Mouse (Mus musculus) kidney, postnatal 25 days (tissue): ENCODE data around the gene Ovol3.
"Not testable (repeated sequence)": the region's sequence is repeated elsewhere in the genome, so short reads cannot be mapped to it uniquely, and the experiment has no call there.

ENCODE experiments used
- DNase-seq, 2 experiments: peaks; one replicate each; pipeline ENCODE4 v3.0.0; 2021; ENCODE audit warnings: mixed read lengths in 2 of 2

Gene Ovol3

DNA sequence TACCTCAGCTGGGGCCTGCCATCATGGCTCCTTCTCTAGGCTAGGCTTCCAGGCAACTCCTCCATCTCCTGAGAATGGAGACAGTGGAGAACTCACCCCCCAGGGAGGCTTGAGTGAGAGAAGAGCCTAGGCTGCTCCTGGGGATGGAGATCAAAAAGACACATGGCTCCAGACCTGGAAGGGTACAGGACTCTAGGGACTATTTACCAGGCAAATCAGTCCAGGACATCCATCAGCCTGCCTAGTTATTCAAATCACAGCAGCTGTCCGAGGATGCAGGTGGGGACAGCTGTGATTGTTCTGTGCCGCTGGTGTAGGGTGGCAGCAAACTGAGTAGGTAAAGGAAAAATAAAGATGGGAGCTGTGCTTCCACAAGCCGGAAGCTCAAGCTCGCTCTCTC lies at the start of gene Ovol3:
Gene Ovol3, minus strand, starts transcription at position 101 of the 400 bp plus-strand sequence.
- DNase-seq = no peak

DNA sequence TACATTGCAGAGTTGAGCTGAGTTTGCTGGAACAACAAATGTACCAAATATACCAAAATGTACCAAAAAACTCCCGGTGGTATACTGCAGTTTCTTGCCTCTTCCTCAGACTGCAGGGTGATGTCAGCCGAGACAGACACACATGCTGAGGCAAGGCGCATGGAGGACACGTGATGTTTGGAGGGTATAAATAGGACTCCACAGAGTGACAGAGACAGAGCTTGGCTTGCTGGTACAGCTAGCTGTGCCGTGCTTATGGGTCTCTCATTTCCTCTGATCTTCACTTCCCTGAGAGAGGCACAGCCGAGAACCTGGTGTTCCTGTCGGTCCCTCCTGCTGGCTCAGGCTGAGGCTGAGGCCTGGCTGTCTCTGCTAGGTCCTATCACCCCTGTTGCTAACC lies 47.2 kb upstream of the Ovol3 start:
- no peak for DNase-seq

DNA sequence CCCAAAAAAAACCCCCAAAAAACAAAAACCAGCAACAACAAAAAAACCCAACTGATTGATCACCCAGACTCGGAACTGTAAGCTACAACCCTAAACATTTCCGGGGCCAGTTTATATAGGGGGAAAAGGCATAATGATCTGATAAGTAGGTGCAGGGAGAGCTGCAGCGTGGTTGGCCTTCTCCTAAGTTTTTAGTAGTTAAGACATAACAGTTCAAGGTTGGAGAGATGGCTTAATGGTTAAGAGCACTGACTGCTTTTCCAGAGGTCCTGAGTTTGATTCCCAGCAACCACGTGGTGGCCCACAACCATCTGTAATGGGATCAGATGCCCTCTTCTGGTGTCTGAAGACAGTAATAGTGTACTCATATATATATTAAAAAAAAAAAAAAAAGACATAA lies 46.0 kb upstream of the Ovol3 start:
- DNase-seq = no peak

DNA sequence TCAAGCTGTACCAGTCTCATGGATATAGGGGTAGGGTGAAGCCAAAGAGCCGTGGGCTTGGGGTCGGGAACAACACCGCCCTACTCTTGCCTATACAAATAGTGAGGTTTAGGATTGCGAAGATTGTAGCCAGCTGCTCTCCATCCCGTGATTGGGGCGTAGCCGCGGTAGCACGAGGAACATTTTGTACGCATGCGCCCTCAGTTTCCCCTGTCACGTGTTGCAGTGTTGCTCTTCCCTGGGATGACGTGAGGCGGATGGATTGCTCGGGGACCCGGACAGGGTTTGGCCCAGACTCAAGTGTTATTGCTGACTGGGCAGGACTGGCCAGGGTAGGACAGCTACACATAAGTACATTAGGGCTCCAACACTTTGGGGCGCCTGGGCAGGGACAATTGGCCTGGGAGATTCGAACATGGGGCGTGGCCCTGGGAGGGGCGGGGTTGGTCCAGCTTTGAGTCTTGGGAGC lies 45.2 kb upstream of the Ovol3 start:
- peak; percentile 86 to 93 for DNase-seq

DNA sequence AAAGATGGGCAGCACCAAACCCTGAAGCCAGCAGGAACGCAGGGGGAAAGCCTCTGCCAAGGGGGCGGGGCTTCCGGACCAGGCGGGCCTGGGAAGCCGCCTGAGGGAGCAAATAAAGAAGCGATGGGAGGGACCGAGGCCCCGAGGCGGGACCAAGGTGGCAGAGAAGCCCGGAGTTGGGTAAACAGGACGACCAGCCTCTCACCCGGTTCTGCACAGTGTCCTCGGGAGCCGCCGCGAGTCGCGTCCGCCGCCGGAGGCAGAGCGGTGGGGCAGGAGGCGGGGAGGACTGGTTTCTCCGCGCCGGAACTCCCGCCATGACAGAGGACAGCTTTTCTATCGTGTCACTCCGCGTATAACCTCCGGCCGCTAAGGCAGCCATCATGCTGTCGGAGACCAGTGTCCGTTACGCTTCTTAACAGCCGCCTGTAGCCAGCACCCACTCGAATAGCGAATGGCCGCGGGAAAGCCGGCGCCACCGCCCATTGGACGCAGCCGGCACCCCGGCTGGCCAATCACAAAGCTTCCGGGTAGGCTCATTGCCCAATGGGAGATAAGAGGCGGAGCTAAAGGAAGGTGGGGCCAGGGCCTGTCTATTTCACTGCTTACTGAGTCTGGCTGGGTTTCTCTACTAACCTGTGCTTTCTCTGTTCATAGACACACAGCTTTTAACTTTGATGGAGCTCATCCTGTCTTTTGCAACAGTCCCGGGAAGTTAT lies 44.6 kb upstream of the Ovol3 start, which contains the start of the genes Thap8 and Wdr62:
Gene Thap8, plus strand, starts transcription at position 144 of the 719 bp plus-strand sequence.
Gene Wdr62, minus strand, starts transcription at position 469 of the 719 bp plus-strand sequence.
- DNase-seq = peak; percentile 93 to 96

DNA sequence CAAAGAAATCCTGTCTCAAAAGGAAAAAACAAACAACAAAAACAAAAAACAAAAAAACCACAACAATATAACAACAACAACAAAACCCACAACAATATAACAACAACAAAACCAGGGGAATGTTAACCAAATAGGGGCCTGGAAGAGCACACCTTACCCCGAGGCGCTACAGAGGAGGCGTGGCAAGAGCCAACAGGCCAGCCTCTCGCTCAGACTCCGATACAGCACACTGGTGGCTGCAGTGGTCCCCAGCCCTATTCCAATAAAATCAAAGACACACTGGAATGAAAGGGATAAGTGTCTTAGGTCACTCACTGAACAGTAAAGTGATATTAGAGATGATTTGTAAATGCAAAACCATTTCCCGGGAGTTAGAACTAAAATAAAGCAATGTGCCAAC lies 44.0 kb upstream of the Ovol3 start:
- no peak for DNase-seq

DNA sequence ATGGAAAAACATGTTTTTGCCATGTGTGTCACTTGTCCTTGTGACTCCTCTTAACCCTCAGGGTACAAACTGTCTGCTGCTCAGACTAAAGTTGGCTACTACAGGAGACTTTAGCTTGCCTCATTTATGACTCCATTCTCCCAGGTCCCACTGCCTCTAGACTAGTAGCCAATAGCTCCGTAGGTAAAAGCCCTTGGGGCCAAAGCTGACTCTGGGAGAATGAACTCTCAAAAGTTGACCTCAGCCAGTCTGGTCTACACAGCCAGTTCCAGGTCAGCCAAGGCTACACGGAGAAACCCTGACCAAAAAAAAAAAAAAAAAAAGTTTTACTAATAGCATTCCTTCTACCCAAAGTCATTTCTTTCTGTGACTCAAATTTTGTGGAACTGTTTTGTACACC lies 43.4 kb upstream of the Ovol3 start:
- no peak for DNase-seq

DNA sequence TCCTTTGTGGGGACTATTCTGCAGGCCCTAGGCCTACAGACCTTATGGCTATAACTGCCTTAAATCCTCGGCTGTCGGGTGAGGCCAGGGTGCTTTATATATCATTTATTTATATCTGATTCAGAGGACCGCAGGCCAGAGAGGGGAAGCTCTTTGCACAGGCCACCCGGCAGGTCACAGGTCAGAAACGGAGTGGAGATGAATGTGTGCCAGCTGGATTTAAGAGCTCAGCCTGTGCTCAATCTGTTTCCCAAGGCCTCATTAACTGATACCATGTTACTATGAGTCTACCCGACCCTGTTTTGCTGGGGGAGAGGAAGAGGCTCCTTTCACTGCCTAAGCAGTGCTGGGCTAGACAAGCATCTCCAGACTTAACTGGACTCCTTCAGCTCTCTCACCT lies 38.9 kb upstream of the Ovol3 start:
- DNase-seq = no peak

DNA sequence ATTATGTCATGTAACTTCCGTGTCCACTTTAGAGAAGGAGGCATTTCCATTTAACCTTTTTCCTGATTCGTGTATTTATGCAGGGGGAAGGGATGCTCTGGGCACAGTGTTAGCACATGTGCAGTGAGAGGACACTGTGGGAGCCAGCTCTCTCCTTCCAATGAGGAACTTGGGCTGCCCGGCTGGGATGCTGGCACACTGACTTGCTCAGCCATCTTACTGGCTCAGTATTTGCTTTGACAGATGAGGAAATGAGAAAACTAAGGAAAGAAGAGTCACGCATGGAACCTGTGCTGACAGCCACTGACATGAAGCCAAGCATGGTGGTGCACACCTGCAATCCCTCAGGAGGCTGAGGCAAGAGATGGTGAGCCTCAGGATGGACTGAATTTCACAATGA lies 34.1 kb upstream of the Ovol3 start:
- DNase-seq = no peak

DNA sequence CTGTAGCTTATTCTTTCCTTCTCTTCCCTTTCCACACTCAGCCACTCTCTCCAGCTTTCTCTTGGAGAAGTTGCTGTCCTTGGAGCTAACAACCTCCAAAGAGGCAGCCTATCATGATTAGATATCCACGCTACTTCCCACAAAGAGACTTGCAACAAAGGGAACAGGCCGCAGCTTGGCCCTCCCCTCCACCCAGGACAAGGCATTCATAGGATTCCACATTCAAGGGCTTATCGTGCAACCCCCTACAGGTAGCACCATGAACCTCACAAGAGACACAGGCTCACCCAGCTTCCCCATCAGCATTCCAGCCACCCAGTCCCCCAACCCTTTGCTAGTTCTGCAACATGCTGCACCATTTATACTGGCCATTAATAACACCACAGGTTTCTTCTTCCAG lies 31.3 kb upstream of the Ovol3 start:
- DNase-seq = no peak

DNA sequence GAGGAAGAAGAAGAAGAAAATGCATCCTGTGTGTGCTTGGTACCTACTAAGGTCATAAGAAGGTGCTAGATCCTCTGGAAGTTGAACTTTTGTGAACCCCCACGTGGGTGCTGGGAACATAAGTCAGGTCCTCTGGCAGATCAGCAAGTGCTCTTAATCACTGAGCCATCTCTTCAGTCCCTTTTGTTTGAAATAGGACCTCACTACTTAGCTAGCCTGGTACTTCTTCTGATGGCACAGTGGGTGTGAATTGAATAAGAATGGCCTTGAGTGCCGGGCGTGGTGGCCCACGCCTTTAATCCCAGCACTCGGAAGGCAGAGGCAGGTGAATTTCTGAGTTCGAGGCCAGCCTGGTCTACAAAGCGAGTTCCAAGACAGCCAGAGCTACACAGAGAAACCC lies 30.4 kb upstream of the Ovol3 start:
- DNase-seq = no peak

DNA sequence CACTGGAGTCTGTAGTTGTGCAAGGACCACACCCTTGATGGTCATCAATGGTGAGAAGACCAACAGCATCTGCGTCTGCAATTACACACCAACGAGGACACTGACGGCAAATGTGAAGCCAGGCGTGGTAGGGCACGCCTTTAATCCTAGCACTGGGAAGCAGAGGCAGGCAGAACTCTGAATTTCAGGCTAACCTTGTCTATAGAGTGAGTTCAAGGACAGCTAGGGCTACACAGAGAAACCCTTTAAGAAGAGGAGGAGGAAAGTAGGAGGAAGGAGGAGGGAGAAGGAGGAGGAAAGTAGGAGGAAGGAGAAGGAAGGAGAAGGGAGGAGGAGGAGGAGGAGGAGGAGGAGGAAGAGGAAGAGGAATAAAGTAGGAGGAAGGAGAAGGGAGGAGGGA lies 30.0 kb upstream of the Ovol3 start:
- no peak for DNase-seq

DNA sequence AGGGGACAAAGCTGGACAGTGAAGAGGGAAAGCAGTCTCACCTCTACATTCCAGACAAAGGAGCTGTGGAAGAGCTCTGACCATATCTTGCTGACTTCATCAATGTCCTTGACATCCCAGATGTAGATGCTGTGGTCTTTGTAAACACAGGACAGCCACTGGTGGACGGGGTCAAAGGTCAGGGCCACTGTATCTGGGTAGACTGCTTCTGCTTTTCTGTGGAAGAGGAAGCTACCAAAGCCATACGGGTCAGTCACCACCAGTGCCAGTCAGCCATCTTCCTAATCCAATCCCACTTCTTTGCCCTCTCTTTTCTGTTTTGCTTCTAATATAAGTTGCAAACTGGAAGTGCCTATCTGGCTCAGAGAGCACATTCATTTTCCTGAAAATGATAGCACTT lies 29.5 kb upstream of the Ovol3 start:
- no peak for DNase-seq

DNA sequence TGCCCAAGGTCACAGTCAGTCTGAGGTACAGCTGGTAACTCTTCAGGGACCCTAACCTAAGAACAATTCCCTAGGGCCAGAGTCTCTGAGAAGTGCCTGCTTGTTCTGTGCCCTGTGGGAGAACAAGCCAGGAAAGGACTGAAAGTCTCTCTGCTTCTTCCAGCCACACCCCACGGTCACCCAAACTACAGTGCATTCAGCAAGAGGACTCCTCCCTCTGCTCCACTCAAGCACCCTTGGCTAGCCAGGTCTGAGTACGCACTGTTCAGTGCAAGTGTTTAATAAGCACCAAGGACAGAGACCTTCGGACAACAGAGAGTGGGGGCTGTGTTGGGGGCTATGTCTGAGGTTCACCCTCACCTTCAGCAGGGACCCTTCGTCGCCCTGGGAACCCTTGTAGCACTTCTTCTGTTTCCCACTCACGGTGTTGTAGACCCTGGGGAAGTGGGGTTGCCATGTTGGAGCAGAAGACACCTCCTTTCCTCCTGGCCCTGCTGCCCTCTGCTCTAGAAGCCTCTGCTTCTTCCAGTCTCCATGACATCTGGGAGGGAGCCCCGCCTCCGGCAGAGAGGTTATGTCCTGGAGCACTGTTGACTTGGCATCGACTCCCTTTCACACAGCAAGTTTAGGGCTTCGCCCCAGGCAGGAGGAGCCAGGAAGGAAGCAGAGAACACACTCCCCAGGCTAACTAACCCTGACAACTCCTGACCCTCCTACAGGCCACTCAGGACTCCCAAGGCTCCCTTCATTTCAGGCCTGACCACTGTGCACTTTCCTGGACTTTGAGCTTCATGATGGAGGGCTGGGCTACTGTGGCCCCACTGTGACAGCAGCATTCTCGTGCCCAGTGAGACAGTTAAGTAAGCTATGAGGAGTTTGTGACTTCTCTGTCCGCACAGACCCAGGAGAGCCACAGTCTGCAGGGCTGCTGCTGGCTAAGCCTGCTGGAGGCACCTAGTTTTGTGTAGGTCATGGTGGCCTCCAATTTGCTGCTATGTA lies 16.7 kb upstream of the Ovol3 start:
- DNase-seq = peak; percentile 58 to 88

DNA sequence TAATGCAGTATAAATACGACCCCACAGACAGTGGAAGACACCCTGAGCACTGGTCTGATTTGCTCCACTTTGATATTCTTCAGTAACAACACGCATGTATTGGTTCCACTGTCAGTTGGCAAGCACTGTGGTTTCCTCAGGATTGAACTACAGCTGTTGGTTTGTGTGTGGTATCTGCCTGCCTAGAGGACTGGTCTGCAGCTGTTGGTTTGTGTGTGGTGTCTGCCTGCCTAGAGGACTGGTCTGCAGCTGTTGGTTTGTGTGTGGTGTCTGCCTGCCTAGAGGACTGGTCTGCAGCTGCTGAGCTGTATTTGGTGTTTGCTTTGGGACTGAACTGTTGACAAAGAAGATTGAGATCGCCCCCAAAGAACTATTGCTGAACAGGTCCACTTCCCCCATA lies 1.8 kb upstream of the Ovol3 start:
- not testable (repeated sequence) for DNase-seq

DNA sequence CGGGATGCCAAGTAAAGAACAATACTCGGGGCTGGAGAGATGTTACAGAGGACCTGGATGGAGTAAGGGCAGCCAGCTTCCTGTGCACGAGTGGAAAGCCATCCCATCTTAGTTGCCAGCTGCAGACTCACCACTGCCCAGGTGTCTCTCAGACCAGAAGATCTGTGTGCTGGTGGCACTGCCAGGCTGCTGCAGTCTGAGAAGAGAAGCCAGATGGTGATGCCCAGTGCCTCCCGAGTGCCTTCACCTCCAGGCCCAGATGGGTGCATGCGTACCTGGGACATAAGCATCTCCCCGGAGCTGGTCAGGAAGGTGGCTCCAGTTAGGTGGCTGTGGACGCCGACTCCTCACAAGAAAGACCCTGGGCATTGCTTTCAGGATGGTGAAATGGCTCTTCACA lies 434 bp downstream of the Ovol3 start:
- DNase-seq = no peak

DNA sequence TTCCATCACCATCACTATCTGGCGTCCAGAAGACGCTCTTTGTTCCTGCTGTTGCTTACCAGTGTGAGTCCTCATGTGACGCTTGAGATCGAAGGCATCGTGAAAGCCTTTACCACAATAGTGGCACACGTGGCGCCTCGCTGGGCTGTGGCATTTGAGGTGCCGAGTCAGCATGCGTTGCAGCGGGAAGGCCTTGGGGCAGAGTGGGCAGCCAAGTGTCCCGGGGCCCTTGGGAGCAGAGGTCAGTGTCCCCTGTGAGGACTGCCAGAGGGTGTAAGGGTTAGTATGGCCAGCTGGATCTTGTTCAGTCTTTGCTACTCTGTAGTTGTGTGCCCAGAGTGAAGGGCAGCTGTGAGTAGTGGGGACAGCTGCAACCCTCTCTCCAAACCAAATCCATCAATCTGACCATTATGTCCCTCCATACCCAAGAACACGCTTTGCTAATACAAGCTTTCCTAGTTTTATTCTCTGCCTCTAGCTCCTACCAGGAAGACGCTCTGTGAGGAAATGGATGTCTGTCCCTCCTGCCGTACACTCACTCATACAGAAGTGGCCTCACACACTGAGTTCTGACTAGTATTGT lies 1.2 kb downstream of the Ovol3 start:
- DNase-seq = peak; percentile 81 to 94

DNA sequence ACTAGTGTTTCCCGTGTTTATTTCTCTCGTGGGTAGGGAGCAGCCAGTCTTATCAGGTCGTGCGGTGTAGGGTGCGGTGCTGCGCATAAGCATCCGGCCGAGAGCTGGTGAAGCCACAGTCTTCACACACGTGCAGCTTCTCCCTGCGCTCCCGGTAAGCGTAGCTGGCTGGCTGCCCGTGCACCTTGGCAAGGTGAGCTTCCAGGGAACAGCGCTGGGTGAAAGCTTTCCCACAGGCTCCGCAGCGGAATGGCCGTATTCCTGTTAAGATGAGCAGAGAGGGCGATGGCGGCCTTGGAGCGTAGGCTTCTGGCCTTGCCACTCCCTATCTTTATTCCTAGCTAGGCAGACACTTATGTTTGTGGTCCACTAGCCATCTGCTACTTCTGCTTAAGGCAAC lies 2.1 kb downstream of the Ovol3 start:
- peak; percentile 41 to 64 for DNase-seq

DNA sequence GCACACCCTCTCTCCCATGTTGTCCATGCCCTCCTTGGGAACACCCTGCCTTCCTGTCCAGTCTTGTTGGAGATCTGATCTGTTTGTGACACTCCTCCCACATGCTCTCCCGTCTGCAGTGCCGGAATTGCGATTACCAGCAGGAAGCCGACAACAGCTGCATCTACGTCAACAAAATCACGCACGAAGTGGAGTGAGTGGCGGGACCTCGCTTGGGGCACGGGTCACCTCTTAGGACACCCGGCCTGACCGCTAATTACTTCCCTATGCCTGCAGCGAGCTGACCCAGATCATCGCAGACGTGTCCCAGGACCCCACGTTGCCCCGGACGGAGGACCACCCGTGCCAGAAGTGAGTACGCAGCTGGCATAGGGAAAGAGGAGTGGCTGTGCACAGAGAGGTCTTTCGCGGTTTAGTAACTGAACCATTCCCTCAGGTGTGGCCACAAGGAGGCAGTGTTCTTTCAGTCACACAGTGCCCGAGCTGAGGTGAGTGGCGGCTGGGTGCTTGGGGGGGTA lies 2.8 kb downstream of the Ovol3 start:
- DNase-seq = peak; percentile 76 to 80

DNA sequence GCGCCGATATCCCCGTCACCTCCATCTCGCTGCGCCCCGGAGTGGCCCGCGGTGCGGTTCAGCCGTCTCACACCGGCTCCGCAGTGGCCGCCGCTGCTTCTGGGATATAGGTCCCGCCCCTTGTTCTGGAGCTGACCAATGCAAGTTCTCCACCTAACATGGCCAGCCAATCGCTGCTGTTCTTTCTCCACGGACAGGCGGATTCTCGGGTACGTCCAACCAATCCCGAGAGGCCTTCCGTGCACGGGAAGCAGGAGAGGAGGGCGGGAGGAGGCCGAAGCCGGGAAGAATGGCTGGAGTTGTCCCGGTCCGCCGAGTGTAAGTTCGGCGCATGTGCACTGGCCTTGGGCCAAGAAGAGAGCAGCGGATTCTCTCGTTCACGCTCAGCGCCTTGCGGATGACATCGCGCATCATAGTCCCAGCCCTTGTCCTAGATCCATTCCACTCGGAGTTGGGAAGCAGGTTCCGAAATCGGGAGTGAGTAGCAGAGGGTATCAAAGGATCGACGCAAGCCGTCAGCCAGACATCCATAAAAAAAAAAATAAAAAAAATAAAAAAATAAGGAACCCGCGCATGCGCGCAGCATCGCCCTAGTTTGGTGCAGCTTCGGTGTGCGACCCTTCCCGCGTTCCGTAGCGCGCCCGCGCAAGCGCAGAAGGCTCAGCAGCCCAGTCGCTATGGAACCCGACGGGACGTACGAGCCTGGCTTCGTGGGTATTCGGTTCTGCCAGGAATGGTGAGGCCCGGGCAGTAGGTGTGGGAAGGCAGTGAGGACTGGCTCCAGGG lies 3.7 kb downstream of the Ovol3 start, which contains the start of the genes Polr2i and Tbcb:
Gene Polr2i, plus strand, starts transcription at position 280 of the 786 bp plus-strand sequence.
Gene Tbcb, minus strand, starts transcription at position 604 of the 786 bp plus-strand sequence.
- DNase-seq = peak; percentile 98 to 100

DNA sequence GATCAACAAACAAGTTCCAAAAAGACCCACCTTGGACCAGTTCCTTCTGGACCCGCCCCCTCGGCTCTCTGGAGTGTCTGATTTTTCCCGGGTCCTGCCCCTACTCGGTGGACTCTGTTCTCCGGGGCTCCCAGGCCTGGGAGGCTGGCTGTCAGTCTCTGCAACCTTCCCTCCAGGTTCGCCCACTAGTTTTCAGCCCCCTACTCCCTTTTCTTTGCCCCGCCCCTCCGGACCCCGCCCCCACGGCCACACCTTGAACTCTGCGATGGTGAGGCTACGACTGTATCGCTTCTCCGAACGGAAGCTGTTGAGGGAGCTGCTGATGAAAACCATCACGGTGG lies 4.2 kb downstream of the Ovol3 start:
- DNase-seq = peak in 1 of 2 experiments; percentile 69

DNA sequence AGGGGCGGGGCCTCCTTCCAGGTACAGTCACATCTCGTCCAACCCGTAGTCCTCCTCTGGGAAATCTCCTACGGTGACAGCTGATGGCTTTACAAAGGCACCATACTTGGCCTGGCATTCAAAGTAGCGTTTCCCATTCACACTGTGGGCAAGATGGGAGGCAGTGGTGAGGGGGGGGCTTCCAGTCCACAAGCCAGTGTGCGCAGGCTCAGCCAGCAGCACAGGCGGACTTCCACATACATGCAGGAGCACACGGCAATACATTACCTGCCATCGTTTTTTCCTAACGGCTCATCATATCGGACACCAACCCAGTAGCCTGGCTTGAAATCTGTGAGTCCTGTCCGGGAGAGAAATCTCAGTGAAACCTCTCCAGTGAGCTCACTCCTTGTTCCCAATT lies 11.3 kb downstream of the Ovol3 start:
- DNase-seq = no peak
